ENCODE assay signal across 12 mouse cellular contexts in genomic region chr12:107093326-107093725, GRCm38 (mm10).
DNase-seq lines count a peak whose midpoint lies in the region; ATAC-seq and TF ChIP-seq lines count a peak whose summit lies in the region.
"Had no signal": no experiment of that assay in that cellular context is flagged by ENCODE, and none has a peak within 500 bp of the region (broad histone marks: within the 10 kb centered on the region; RNA-seq: fewer than 3 reads in every experiment).

No protein-coding gene starts in this region.

- intact Hi-C loops in left cerebral cortex, postnatal 36 days (cut with DNase I) = no loop called here
- intact Hi-C loops in heart, adult 2 months (cut with DNase I) = no loop called here

- H3K36me3 ChIP-seq in intestine, embryonic 15.5 days = no peaks in the 10 kb centered on the region
- no peaks in the 10 kb centered on the region for H3K36me3 ChIP-seq in heart, adult 2 months (ENCODE audit: control insufficient read depth, insufficient read depth, low read length)
- H3K36me3 ChIP-seq: embryonic facial prominence, embryonic 13.5 days; midbrain, embryonic 15.5 days had no signal

- H3K9ac ChIP-seq in intestine, embryonic 15.5 days = no peak overlapping the region
- no peak overlapping the region for H3K9ac ChIP-seq in heart, adult 2 months (ENCODE audit: low read depth, low read length)
- H3K9ac ChIP-seq: embryonic facial prominence, embryonic 13.5 days; midbrain, embryonic 15.5 days had no signal

- no peak for TF ChIP-seq CTCF in layer of hippocampus, adult 2 months (conservative IDR thresholded peaks at IDR 0.05)
- no peak for TF ChIP-seq CTCF in heart, adult 2 months (IDR thresholded peaks at IDR 0.05)

- H3K4me2 ChIP-seq in intestine, embryonic 15.5 days (replicated peaks) = no peak overlapping the region
- H3K4me2 ChIP-seq: embryonic facial prominence, embryonic 13.5 days; midbrain, embryonic 15.5 days had no signal

- peak; percentile 95 for DNase-seq in brain, adult 2 months (ENCODE audit: low read depth, low spot score)
- peak; percentile 76 for DNase-seq in cerebellum, adult 8-10 months
- peak; percentile 66 to 74 for DNase-seq in layer of hippocampus, adult 2 months (ENCODE audit: low spot score in 2 of 2)
- DNase-seq in left cerebral cortex, postnatal 36 days (ENCODE audit: low spot score in 2 of 2) = peak; percentile 42 to 49
- no peak for DNase-seq in heart, adult 2 months
- DNase-seq in thymus, postnatal 0 days (ENCODE audit: low spot score) = no peak
- DNase-seq: heart, postnatal 4 days; lung, postnatal 10 days had no signal

- no peaks in the 10 kb centered on the region for H3K4me1 ChIP-seq in intestine, embryonic 15.5 days (replicated peaks)
- H3K4me1 ChIP-seq in heart, adult 2 months (ENCODE audit: control insufficient read depth, insufficient read depth, low read length) = no peaks in the 10 kb centered on the region
- H3K4me1 ChIP-seq: embryonic facial prominence, embryonic 13.5 days; midbrain, embryonic 15.5 days had no signal

- peak overlapping the region; percentile 74 for H3K27ac ChIP-seq in layer of hippocampus, adult 2 months
- H3K27ac ChIP-seq in intestine, embryonic 15.5 days = no peak overlapping the region
- H3K27ac ChIP-seq in heart, adult 2 months = no peak overlapping the region
- H3K27ac ChIP-seq: embryonic facial prominence, embryonic 13.5 days; midbrain, embryonic 15.5 days had no signal

- H3K27me3 ChIP-seq in intestine, embryonic 15.5 days (replicated peaks) = no peaks in the 10 kb centered on the region
- H3K27me3 ChIP-seq in heart, adult 2 months (ENCODE audit: control insufficient read depth, insufficient read depth, low read length) = no peaks in the 10 kb centered on the region
- H3K27me3 ChIP-seq: embryonic facial prominence, embryonic 13.5 days; midbrain, embryonic 15.5 days had no signal

- no peak for ATAC-seq in intestine, embryonic 15.5 days
- ATAC-seq: intestine, postnatal 0 days; midbrain, embryonic 15.5 days had no signal

- TF ChIP-seq EP300 in heart, adult 2 months (IDR thresholded peaks at IDR 0.05; ENCODE audit: insufficient read depth, low read depth, low read length) = no peak

- no peak for TF ChIP-seq POLR2A in heart, adult 2 months (IDR thresholded peaks at IDR 0.05; ENCODE audit: insufficient read depth, low read depth, low read length)

- H3K4me3 ChIP-seq in layer of hippocampus, adult 2 months = no peak overlapping the region
- no peak overlapping the region for H3K4me3 ChIP-seq in intestine, embryonic 15.5 days (replicated peaks)
- no peak overlapping the region for H3K4me3 ChIP-seq in heart, adult 2 months
- H3K4me3 ChIP-seq: embryonic facial prominence, embryonic 13.5 days; midbrain, embryonic 15.5 days had no signal

- H3K79me2 ChIP-seq in heart, adult 2 months (replicated peaks; ENCODE audit: control insufficient read depth, insufficient read depth, low read length) = no peaks in the 10 kb centered on the region

- 88% methylated on average over 13 of the region's 13 CpGs for WGBS in intestine, embryonic 15.5 days
- 72% methylated on average over 13 of the region's 13 CpGs for WGBS in heart, adult 2 months

- H3K9me3 ChIP-seq in intestine, embryonic 15.5 days = no peaks in the 10 kb centered on the region
- H3K9me3 ChIP-seq: embryonic facial prominence, embryonic 13.5 days; midbrain, embryonic 15.5 days had no signal

Comparison
In these comparisons a context has a peak if more than half of its experiments do, and no peak if none do; other contexts are left out.
1. DNase-seq: peak in brain, adult 2 months (single experiment), cerebellum, adult 8-10 months (single experiment), layer of hippocampus, adult 2 months (2 of 2) and left cerebral cortex, postnatal 36 days (2 of 2); none in heart, adult 2 months (0 of 2) and thymus, postnatal 0 days (single experiment).